Mouse (Mus musculus) small intestine, adult 2 months (tissue): ENCODE data around the gene Olfr763.
"Not testable (repeated sequence)": the region's sequence is repeated elsewhere in the genome, so short reads cannot be mapped to it uniquely, and the experiment has no call there.

Source experiments
- CTCF ChIP-seq: fragments of 200-500 bp; IDR thresholded peaks from 2 replicates; pipeline ENCODE4 v1.5.1; 2012; ENCODE audit warnings: low read depth, mild to moderate bottlenecking, control low read depth, inconsistent platforms, low read length, moderate library complexity, mixed read lengths; ENCODE audit not compliant: insufficient replicate concordance, insufficient read length; ENCODE audit errors: extremely low read depth
- POLR2A ChIP-seq: fragments of 200-500 bp; IDR thresholded peaks from 2 replicates; pipeline ENCODE4 v1.6.1; 2012; ENCODE audit warnings: low read depth, mild to moderate bottlenecking, control low read depth, inconsistent platforms, low read length, moderate library complexity

- TF ChIP-seq POLR2A, CTCF: not testable (repeated sequence)
Measured at GRCm38 (mm10) chr10:128989131-128989530, 21.5 kb upstream of the Olfr763 start, which contains the start of gene Olfr9.
